Mouse (Mus musculus) forebrain, embryonic 14.5 days (tissue): Measurements from ENCODE around the gene Mkrn1. TPM values are rescaled to one million over a fixed set of nuclear protein-coding genes. Genes with fewer than 3 reads are reported as not detected.

ENCODE experiments used
- ATAC-seq: fragments of 200-750 bp; cut with Nextera tagmentation; 2 replicates; pipeline ENCODE4 v1.8.0; 2017; ENCODE audit warnings: mild to moderate bottlenecking, moderate library complexity
- DNase-seq: peaks from one replicate; pipeline ENCODE4 v3.0.0-alpha.2; 2015; ENCODE audit warnings: low spot score
- H3K27ac ChIP-seq: fragments of 300-500 bp; sonication (generic); 2 replicates; pipeline ENCODE4 v1.5.1; 2014; ENCODE audit warnings: low read depth, mild to moderate bottlenecking, control low read depth, low read length, moderate library complexity
- H3K27me3 ChIP-seq: fragments of 300-500 bp; sonication (generic); replicated peaks from 2 replicates; pipeline ENCODE4 v1.6.1; 2014; ENCODE audit warnings: low read length, control low read depth, mixed read lengths; ENCODE audit not compliant: control insufficient read depth, insufficient read depth
- H3K36me3 ChIP-seq: fragments of 300-500 bp; sonication (generic); 2 replicates; pipeline ENCODE4 v1.6.1; 2014; ENCODE audit warnings: low read length, control low read depth; ENCODE audit not compliant: control insufficient read depth, insufficient read depth
- H3K4me1 ChIP-seq: fragments of 300-500 bp; sonication (generic); 2 replicates; pipeline ENCODE4 v1.6.1; 2014; ENCODE audit warnings: antibody characterized with exemption, low read length, control low read depth; ENCODE audit not compliant: control insufficient read depth, insufficient read depth
- H3K4me2 ChIP-seq: fragments of 300-500 bp; sonication (generic); 2 replicates; pipeline ENCODE4 v1.6.1; 2014; ENCODE audit warnings: mild to moderate bottlenecking, control low read depth, low read length
- H3K4me3 ChIP-seq: fragments of 300-500 bp; sonication (generic); 2 replicates; pipeline ENCODE4 v1.5.1; 2014; ENCODE audit warnings: low read depth, low read length, control low read depth
- H3K9ac ChIP-seq: fragments of 300-500 bp; sonication (generic); 2 replicates; pipeline ENCODE4 v1.6.1; 2014; ENCODE audit warnings: mild to moderate bottlenecking, low read length, control low read depth, moderate library complexity
- H3K9me3 ChIP-seq: fragments of 300-500 bp; sonication (generic); replicated peaks from 2 replicates; pipeline ENCODE4 v1.6.1; 2016; ENCODE audit warnings: low read length, control low read depth, mixed read lengths; ENCODE audit not compliant: control insufficient read depth
- WGBS: fragments of 180-500 bp; shearing (Covaris S2); extraction: QIAGEN DNeasy Blood & Tissue Kit; methylation state at CpG from one replicate; pipeline ENCODE4 v1.1.7; 2014; 5-methylcytosine and 5-hydroxymethylcytosine counted together
- polyA plus RNA-seq: library from polyadenylated mRNA; unstranded; fragments of >200 nt; fragmentation: Nextera tagmentation; extraction: Ambion mirVana; gene quantifications from 2 replicates; pipeline ENCODE4 v1.2.1, GENCODE M21; 2014

Gene Mkrn1
- polyA plus RNA-seq, 1 experiment from 2014 or later: 230 TPM

- H3K4me1 ChIP-seq: no peaks in the 10 kb centered on the region
- DNase-seq (peak; percentile 16), ATAC-seq (no peak)
- no peaks in the 10 kb centered on the region for H3K9me3 ChIP-seq
- H3K27ac ChIP-seq: no peak overlapping the region
- H3K27me3 ChIP-seq: no peaks in the 10 kb centered on the region
- H3K36me3 ChIP-seq: peaks cover 81% of the 10 kb centered on the region
- no peak overlapping the region for H3K9ac ChIP-seq
- no peak overlapping the region for H3K4me3 ChIP-seq
- WGBS: 56% methylated on average over 7 of the region's 7 CpGs
- no peak overlapping the region for H3K4me2 ChIP-seq
Measured at GRCm38 (mm10) chr6:39400343-39400742, 19.9 kb downstream of the Mkrn1 start.

- H3K4me3 ChIP-seq: no peak overlapping the region
- 92% methylated on average over 9 of the region's 9 CpGs for WGBS
- no peaks in the 10 kb centered on the region for H3K4me1 ChIP-seq
- H3K27me3 ChIP-seq: no peaks in the 10 kb centered on the region
- no peak overlapping the region for H3K9ac ChIP-seq
- no peaks in the 10 kb centered on the region for H3K9me3 ChIP-seq
- peaks cover 63% of the 10 kb centered on the region for H3K36me3 ChIP-seq
- ATAC-seq (no peak), DNase-seq (no peak)
- no peak overlapping the region for H3K4me2 ChIP-seq
- H3K27ac ChIP-seq: no peak overlapping the region
Measured at GRCm38 (mm10) chr6:39398342-39398741, 21.9 kb downstream of the Mkrn1 start.

- Histone ChIP-seq H3K27me3 (no peaks in the 10 kb centered on the region), H3K4me2 (no peak overlapping the region), H3K9ac (no peak overlapping the region), H3K9me3 (no peaks in the 10 kb centered on the region), H3K36me3 (peaks cover 57% of the 10 kb centered on the region), H3K27ac (no peak overlapping the region), H3K4me1 (no peaks in the 10 kb centered on the region), H3K4me3 (no peak overlapping the region)
- ATAC-seq (no peak), DNase-seq (no peak)
- WGBS: 93% methylated on average over 6 of the region's 6 CpGs
Measured at GRCm38 (mm10) chr6:39397046-39397445, 23.2 kb downstream of the Mkrn1 start.

- Histone ChIP-seq H3K27me3 (no peaks in the 10 kb centered on the region), H3K9me3 (no peaks in the 10 kb centered on the region), H3K27ac (no peak overlapping the region), H3K4me1 (no peaks in the 10 kb centered on the region), H3K36me3 (peaks cover 47% of the 10 kb centered on the region), H3K4me2 (no peak overlapping the region), H3K4me3 (no peak overlapping the region), H3K9ac (no peak overlapping the region)
- 89% methylated on average over 4 of the region's 4 CpGs for WGBS
- DNase-seq: no peak
- ATAC-seq: no peak
Measured at GRCm38 (mm10) chr6:39395916-39396315, 24.3 kb downstream of the Mkrn1 start.

GRCm38 (mm10) chr6:39395471-39395870 is 24.8 kb downstream of the Mkrn1 start:
- H3K4me3 ChIP-seq: no peak overlapping the region
- H3K36me3 ChIP-seq: peaks cover 45% of the 10 kb centered on the region
- no peaks in the 10 kb centered on the region for H3K27me3 ChIP-seq
- ATAC-seq (no peak), DNase-seq (no peak)
- H3K9ac ChIP-seq: no peak overlapping the region
- H3K4me1 ChIP-seq: no peaks in the 10 kb centered on the region
- no peaks in the 10 kb centered on the region for H3K9me3 ChIP-seq
- no peak overlapping the region for H3K27ac ChIP-seq
- whole genome bisulfite sequencing: 77% methylated on average over 4 of the region's 4 CpGs
- no peak overlapping the region for H3K4me2 ChIP-seq

- H3K4me3 ChIP-seq: no peak overlapping the region
- H3K9me3 ChIP-seq: no peaks in the 10 kb centered on the region
- WGBS: 93% methylated on average over 2 of the region's 2 CpGs
- no peaks in the 10 kb centered on the region for H3K36me3 ChIP-seq
- ATAC-seq (no peak), DNase-seq (no peak)
- H3K27me3 ChIP-seq: no peaks in the 10 kb centered on the region
- no peaks in the 10 kb centered on the region for H3K4me1 ChIP-seq
- H3K4me2 ChIP-seq: no peak overlapping the region
- H3K27ac ChIP-seq: no peak overlapping the region
- no peak overlapping the region for H3K9ac ChIP-seq
Measured at GRCm38 (mm10) chr6:39389988-39390387, 30.3 kb downstream of the Mkrn1 start.

- DNase-seq (no peak), ATAC-seq (no peak)
- no peak within 1 kb of the TSS for H3K27ac ChIP-seq
- H3K27me3 ChIP-seq: peaks cover 8% of the 10 kb centered on the region; the same call in 1 of the 2 replicates
- H3K4me3 ChIP-seq: peak within 1 kb of the TSS; percentile 15
- H3K36me3 ChIP-seq: no peaks in the 10 kb centered on the region
- peak within 1 kb of the TSS; percentile 35; the same call in 1 of the 2 replicates for H3K4me2 ChIP-seq
- H3K9me3 ChIP-seq: no peaks in the 10 kb centered on the region
- 8% methylated on average over 20 of the region's 20 CpGs for WGBS
- H3K9ac ChIP-seq: peak within 1 kb of the TSS; percentile 13; the same call in 1 of the 2 replicates
- peaks cover 5% of the 10 kb centered on the region for H3K4me1 ChIP-seq
Measured at GRCm38 (mm10) chr6:39381125-39381880, 39.0 kb downstream of the Mkrn1 start, which contains the start of gene Rab19. Gene Rab19, plus strand, starts transcription at chr6:39381175.

GRCm38 (mm10) chr6:39380276-39380675 is 40.0 kb downstream of the Mkrn1 start:
- H3K9ac ChIP-seq: no peak overlapping the region
- peaks cover 8% of the 10 kb centered on the region; the same call in 1 of the 2 replicates for H3K27me3 ChIP-seq
- ATAC-seq (no peak), DNase-seq (no peak)
- no peak overlapping the region for H3K4me3 ChIP-seq
- no peak overlapping the region for H3K4me2 ChIP-seq
- WGBS: 90% methylated on average over 3 of the region's 3 CpGs
- H3K36me3 ChIP-seq: no peaks in the 10 kb centered on the region
- peaks cover 8% of the 10 kb centered on the region for H3K4me1 ChIP-seq
- no peak overlapping the region for H3K27ac ChIP-seq
- H3K9me3 ChIP-seq: no peaks in the 10 kb centered on the region

- no peak overlapping the region for H3K27ac ChIP-seq
- DNase-seq (no peak), ATAC-seq (no peak)
- H3K36me3 ChIP-seq: no peaks in the 10 kb centered on the region
- no peak overlapping the region for H3K4me3 ChIP-seq
- peaks cover 8% of the 10 kb centered on the region for H3K4me1 ChIP-seq
- no peak overlapping the region for H3K4me2 ChIP-seq
- peaks cover 8% of the 10 kb centered on the region; the same call in 1 of the 2 replicates for H3K27me3 ChIP-seq
- WGBS: 82% methylated on average over 8 of the region's 8 CpGs
- H3K9ac ChIP-seq: no peak overlapping the region
- no peaks in the 10 kb centered on the region for H3K9me3 ChIP-seq
Measured at GRCm38 (mm10) chr6:39379749-39380148, 40.5 kb downstream of the Mkrn1 start.
